Mouse (Mus musculus): ENCODE measurements at regions not wholly inside any gene's neighbourhood (a gene's known extent, or its start where the extent isn't known, plus 50 kb on each side); places are given as distances from the start of the nearest gene placed in this dataset.

DNA sequence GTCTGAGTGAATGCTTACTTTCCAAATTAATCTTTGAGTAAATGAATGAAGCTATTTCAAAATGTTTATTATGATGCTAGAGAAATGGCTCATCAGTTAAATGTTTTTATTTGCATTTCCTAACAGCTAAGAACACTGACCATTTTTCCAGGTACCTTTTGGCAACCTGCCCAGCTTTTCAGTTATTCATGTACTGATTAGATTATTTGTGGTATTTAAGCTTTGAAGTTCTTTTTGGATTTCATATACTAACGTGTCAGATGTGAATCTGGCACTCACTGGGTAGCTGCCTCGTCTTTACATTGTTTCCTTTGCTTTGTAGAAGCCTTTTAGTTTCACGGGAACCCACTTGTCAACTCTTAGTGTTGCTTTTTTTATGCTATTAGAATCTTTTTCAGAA is 79.3 kb upstream of the Zfp280d start:
- 0 out of 2 replicates have a peak, but pooled peaks cover 7% of the 10 kb centered on the region for H3K4me1 ChIP-seq (ENCODE audit: insufficient read depth, low read length)
- H3K36me3 ChIP-seq (ENCODE audit: insufficient read depth, low read length): no peaks in the 10 kb centered on the region
- no peak overlapping the region for H3K4me2 ChIP-seq (ENCODE audit: low read depth, low read length)
- TF ChIP-seq CTCF (IDR thresholded peaks at IDR 0.05; ENCODE audit: low read depth): no peak
- H3K27me3 ChIP-seq (ENCODE audit: insufficient read depth, low read length): no peaks in the 10 kb centered on the region
- H3K9me3 ChIP-seq (ENCODE audit: low read length): no peaks in the 10 kb centered on the region
- 63% methylated on average over 3 of the region's 3 CpGs for WGBS
- no peak overlapping the region for H3K9ac ChIP-seq (replicated peaks; ENCODE audit: low read length)
- DNase-seq (ENCODE audit: low spot score): no peak
- no peak for ATAC-seq
- no peak overlapping the region for H3K4me3 ChIP-seq (ENCODE audit: low read length)
- H3K27ac ChIP-seq: no peak overlapping the region

DNA sequence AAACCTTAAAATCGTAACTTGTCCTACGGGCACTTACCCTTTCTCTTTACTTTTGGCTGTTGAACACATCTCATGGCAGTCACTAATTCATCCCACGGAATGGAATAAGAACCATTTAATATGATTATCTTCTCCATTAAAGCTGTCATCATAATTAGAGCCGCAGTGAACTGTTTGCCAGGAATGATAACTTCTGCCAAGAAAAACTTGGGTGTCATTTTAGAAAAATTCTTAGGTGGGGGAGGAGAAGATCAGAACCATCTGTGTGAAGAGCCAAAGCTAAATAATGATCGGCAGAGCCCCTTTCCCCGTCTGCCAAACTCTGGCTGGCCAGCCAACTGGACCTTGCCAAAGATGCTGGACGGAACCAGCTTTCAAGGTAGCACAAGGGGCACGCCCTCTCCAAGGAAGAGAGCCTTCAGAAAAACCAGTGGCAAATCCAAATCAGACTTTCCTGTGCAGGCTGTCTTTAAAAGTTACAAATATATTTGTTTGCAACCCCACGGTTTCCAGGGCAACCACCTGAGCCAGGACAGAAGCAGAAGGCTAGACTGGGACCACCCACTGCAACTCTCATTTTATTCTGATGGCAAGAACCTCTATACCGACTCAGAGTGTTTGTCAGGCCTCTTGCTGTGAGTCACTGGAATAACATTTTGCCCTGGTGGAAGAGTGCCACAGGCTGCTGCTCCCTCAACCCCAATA is 77.9 kb upstream of the Zfp280d start:
- peak; percentile 68 for DNase-seq (ENCODE audit: low spot score)
- H3K27ac ChIP-seq: no peak overlapping the region
- H3K4me1 ChIP-seq (ENCODE audit: insufficient read depth, low read length): 0 out of 2 replicates have a peak, but pooled peaks cover 6% of the 10 kb centered on the region
- H3K4me3 ChIP-seq (ENCODE audit: low read length): no peak overlapping the region
- TF ChIP-seq CTCF (IDR thresholded peaks at IDR 0.05; ENCODE audit: low read depth): no peak
- 52% methylated on average over 10 of the region's 10 CpGs for WGBS
- H3K9me3 ChIP-seq (ENCODE audit: low read length): no peaks in the 10 kb centered on the region
- no peaks in the 10 kb centered on the region for H3K36me3 ChIP-seq (ENCODE audit: insufficient read depth, low read length)
- H3K9ac ChIP-seq (replicated peaks; ENCODE audit: low read length): no peak overlapping the region
- ATAC-seq: peak; percentile 70
- no peaks in the 10 kb centered on the region for H3K27me3 ChIP-seq (ENCODE audit: insufficient read depth, low read length)
- peak overlapping the region; percentile 10; the same call in 1 of the 2 replicates for H3K4me2 ChIP-seq (ENCODE audit: low read depth, low read length)

DNA sequence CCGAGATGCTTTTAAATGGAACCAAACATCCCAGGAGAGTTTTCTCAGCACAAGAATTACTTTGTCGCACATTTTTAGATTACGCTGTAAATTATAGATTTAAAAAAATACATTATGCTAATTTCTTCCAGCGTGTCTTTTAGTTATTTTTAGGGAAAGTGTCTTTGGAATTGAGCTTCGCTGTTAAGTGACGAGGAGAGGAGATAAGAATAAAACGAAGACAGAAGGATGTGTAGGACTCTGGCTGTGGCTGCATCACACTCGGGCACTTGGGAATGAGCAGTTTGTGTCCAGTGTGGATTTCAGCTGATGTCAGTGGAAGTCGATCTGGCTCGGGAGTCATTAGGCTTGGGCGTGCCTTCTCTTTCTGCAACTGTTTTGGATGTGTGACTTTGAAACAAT is 77.3 kb upstream of the Zfp280d start:
- no peak for ATAC-seq
- Histone ChIP-seq H3K4me2 (ENCODE audit: low read depth, low read length) (no peak overlapping the region), H3K9ac (replicated peaks; ENCODE audit: low read length) (no peak overlapping the region), H3K9me3 (ENCODE audit: low read length) (no peaks in the 10 kb centered on the region), H3K27ac (no peak overlapping the region), H3K4me1 (ENCODE audit: insufficient read depth, low read length) (0 out of 2 replicates have a peak, but pooled peaks cover under 1% of the 10 kb centered on the region), H3K4me3 (ENCODE audit: low read length) (no peak overlapping the region), H3K27me3 (ENCODE audit: insufficient read depth, low read length) (no peaks in the 10 kb centered on the region), H3K36me3 (ENCODE audit: insufficient read depth, low read length) (no peaks in the 10 kb centered on the region)
- TF ChIP-seq CTCF (IDR thresholded peaks at IDR 0.05; ENCODE audit: low read depth): no peak
- WGBS: 54% methylated on average over 11 of the region's 11 CpGs
- DNase-seq (ENCODE audit: low spot score): no peak

DNA sequence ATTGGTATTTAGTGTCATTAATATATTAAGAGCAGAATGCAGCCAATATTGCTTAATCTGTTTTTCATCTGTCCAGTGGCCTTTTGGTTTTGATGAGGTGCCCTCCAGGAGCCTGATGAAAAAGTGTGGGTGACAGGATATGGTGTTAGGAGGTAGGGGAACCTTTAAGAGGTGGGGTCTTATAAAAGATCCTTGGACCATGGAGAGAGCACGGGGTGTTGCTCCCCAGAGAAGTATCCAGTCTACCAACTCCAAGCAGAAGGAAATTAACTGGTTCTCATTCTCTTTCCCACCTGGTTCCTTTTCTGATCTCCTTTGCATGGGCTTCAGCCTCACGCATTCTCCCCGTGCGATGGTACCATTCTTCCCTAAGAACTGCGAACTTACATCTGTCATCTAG is 75.7 kb upstream of the Zfp280d start:
- Histone ChIP-seq H3K9ac (replicated peaks; ENCODE audit: low read length) (no peak overlapping the region), H3K4me2 (ENCODE audit: low read depth, low read length) (no peak overlapping the region), H3K4me1 (ENCODE audit: insufficient read depth, low read length) (no peaks in the 10 kb centered on the region), H3K36me3 (ENCODE audit: insufficient read depth, low read length) (no peaks in the 10 kb centered on the region), H3K9me3 (ENCODE audit: low read length) (no peaks in the 10 kb centered on the region), H3K27me3 (ENCODE audit: insufficient read depth, low read length) (no peaks in the 10 kb centered on the region), H3K27ac (no peak overlapping the region), H3K4me3 (ENCODE audit: low read length) (no peak overlapping the region)
- ATAC-seq (no peak), DNase-seq (ENCODE audit: low spot score) (no peak)
- TF ChIP-seq CTCF (IDR thresholded peaks at IDR 0.05; ENCODE audit: low read depth): no peak
- WGBS: 91% methylated on average over 5 of the region's 5 CpGs

DNA sequence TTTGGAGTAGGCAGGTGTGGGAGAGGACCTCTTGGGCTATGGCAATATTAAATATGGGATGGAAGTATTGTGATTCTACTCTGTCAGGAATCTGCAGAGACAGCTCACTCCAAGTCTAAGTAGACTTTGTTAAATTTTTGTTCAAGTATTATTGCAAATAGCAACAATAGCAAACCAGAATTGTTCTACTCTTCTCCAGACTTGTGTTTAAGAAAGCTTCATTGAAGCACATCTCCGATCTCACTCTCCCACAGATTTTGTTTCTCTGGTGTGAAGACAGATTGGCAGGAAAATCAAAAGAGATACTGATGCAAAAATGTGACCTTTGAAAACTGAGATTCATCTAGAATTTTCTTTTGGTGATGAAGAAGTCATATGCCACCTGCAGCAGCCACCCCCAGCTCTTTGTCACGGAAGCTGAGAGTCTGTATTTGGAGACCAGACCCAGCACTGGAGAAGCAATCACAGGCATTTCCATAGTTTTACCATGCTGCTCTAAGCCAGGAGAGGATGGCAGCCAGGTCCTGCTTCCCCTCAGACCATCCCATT is 70.2 kb upstream of the Zfp280d start:
- WGBS: 87% methylated on average over 2 of the region's 2 CpGs
- ATAC-seq: no peak
- H3K27ac ChIP-seq: no peak overlapping the region

DNA sequence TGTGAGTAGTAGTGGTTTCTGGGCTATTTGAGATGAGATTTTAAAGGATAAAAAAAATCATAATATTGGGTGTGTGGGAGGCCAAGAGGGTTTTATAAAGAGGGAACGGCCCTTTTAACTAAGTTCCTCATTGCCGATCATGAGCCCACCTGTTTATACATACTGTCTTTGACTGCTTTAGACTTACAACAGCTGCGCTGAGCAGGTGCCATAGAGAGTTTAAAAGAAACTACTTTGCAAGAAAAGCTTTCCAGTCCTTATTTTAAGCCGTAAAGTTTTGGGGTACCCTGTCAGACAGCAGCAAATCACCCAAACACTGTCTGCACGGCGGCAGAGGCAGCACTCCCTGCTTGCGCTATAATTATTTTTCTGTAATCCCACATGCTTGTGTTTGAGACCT is 68.8 kb upstream of the Zfp280d start:
- DNase-seq (ENCODE audit: low spot score): no peak
- no peak overlapping the region for H3K4me3 ChIP-seq (ENCODE audit: low read length)
- no peak overlapping the region for H3K27ac ChIP-seq
- H3K36me3 ChIP-seq (ENCODE audit: insufficient read depth, low read length): no peaks in the 10 kb centered on the region
- ATAC-seq: no peak
- H3K9ac ChIP-seq (replicated peaks; ENCODE audit: low read length): no peak overlapping the region
- H3K4me2 ChIP-seq (ENCODE audit: low read depth, low read length): no peak overlapping the region
- no peaks in the 10 kb centered on the region for H3K4me1 ChIP-seq (ENCODE audit: insufficient read depth, low read length)
- H3K9me3 ChIP-seq (ENCODE audit: low read length): no peaks in the 10 kb centered on the region
- no peaks in the 10 kb centered on the region for H3K27me3 ChIP-seq (ENCODE audit: insufficient read depth, low read length)
- WGBS: 86% methylated on average over 7 of the region's 7 CpGs
- TF ChIP-seq CTCF (IDR thresholded peaks at IDR 0.05; ENCODE audit: low read depth): no peak

More for the DNA sequence above, 70.2 kb upstream of the Zfp280d start:
- H3K9ac ChIP-seq (replicated peaks; ENCODE audit: low read length): no peak overlapping the region
- no peak overlapping the region for H3K4me2 ChIP-seq (ENCODE audit: low read depth, low read length)
- no peaks in the 10 kb centered on the region for H3K4me1 ChIP-seq (ENCODE audit: insufficient read depth, low read length)
- no peak for DNase-seq (ENCODE audit: low spot score)
- no peaks in the 10 kb centered on the region for H3K9me3 ChIP-seq (ENCODE audit: low read length)
- H3K36me3 ChIP-seq (ENCODE audit: insufficient read depth, low read length): no peaks in the 10 kb centered on the region
- TF ChIP-seq CTCF (IDR thresholded peaks at IDR 0.05; ENCODE audit: low read depth): no peak
- H3K27me3 ChIP-seq (ENCODE audit: insufficient read depth, low read length): no peaks in the 10 kb centered on the region
- no peak overlapping the region for H3K4me3 ChIP-seq (ENCODE audit: low read length)

DNA sequence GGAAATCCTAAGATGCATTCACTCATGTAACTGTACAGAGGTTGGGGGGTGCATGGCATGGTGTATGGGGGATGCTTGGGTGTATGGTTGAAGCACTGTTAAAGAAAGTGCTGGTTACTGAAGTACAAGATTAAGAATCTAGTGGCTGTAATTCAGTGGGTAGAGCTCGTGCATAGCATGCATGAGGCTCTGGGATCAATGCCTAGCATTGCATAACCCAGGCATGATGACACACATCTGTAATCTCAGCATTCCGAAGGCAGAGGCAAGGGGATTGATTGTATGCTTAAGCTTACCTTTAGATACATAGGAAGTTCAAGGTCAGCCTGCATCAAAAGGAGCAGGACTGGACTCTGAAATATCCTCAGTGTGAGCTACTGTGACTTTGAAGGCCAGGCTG is 67.7 kb upstream of the Zfp280d start:
- Histone ChIP-seq H3K36me3 (ENCODE audit: insufficient read depth, low read length) (no peaks in the 10 kb centered on the region), H3K4me2 (ENCODE audit: low read depth, low read length) (no peak overlapping the region), H3K4me1 (ENCODE audit: insufficient read depth, low read length) (no peaks in the 10 kb centered on the region), H3K27ac (no peak overlapping the region), H3K4me3 (ENCODE audit: low read length) (no peak overlapping the region), H3K9ac (replicated peaks; ENCODE audit: low read length) (no peak overlapping the region), H3K27me3 (ENCODE audit: insufficient read depth, low read length) (no peaks in the 10 kb centered on the region), H3K9me3 (ENCODE audit: low read length) (no peaks in the 10 kb centered on the region)
- TF ChIP-seq CTCF (IDR thresholded peaks at IDR 0.05; ENCODE audit: low read depth): no peak
- DNase-seq (ENCODE audit: low spot score) (no peak), ATAC-seq (no peak)
- WGBS: 72% methylated on average over 2 of the region's 2 CpGs

Data from hindbrain, postnatal 0 days (tissue).